In genomic region chr16:31606389-31607177, GRCm38 (mm10) we compare ENCODE assay signal across 8 mouse cellular contexts. TPM values are rescaled to one million over a fixed set of nuclear protein-coding genes. Genes with fewer than 3 reads are reported as not detected.
DNase-seq lines count a peak whose midpoint lies in the region; ATAC-seq and TF ChIP-seq lines count a peak whose summit lies in the region.

No protein-coding gene starts in this region.

- no peak overlapping the region for H3K9ac ChIP-seq in liver, postnatal 0 days (replicated peaks)
- H3K9ac ChIP-seq in intestine, embryonic 14.5 days (ENCODE audit: low read length) = no peak overlapping the region
- H3K9ac ChIP-seq in forebrain, postnatal 0 days = no peak overlapping the region

- H3K4me1 ChIP-seq in liver, postnatal 0 days (ENCODE audit: insufficient read depth) = peaks cover 11% of the 10 kb centered on the region; the same call in 1 of the 2 replicates
- peaks cover 11% of the 10 kb centered on the region for H3K4me1 ChIP-seq in intestine, embryonic 14.5 days (replicated peaks; ENCODE audit: control insufficient read depth, insufficient read depth, low read length)
- no peaks in the 10 kb centered on the region for H3K4me1 ChIP-seq in forebrain, postnatal 0 days (ENCODE audit: insufficient read depth)

- no peak for ATAC-seq in liver, postnatal 0 days
- ATAC-seq in intestine, embryonic 14.5 days (replicated peaks; ENCODE audit: low FRiP score, low TSS enrichment, low read depth) = no peak
- no peak for ATAC-seq in forebrain, postnatal 0 days

- TF ChIP-seq CTCF in liver, postnatal 0 days (IDR thresholded peaks at IDR 0.05; ENCODE audit: low read depth) = no peak
- TF ChIP-seq CTCF in forebrain, postnatal 0 days (IDR thresholded peaks at IDR 0.05; ENCODE audit: low read depth) = no peak

- no peaks in the 10 kb centered on the region for H3K36me3 ChIP-seq in liver, postnatal 0 days (replicated peaks; ENCODE audit: insufficient read depth, low read length)
- no peaks in the 10 kb centered on the region for H3K36me3 ChIP-seq in intestine, embryonic 14.5 days (ENCODE audit: control insufficient read depth, insufficient read depth, low read length)
- no peaks in the 10 kb centered on the region for H3K36me3 ChIP-seq in myocyte (ENCODE audit: control insufficient read depth, insufficient read depth)
- no peaks in the 10 kb centered on the region for H3K36me3 ChIP-seq in forebrain, postnatal 0 days (ENCODE audit: insufficient read depth)

- WGBS in liver, postnatal 0 days (ENCODE audit: insufficient replicate concordance) = 66% methylated on average over 11 of the region's 11 CpGs
- WGBS in intestine, embryonic 14.5 days = 43% methylated on average over 11 of the region's 11 CpGs
- WGBS in forebrain, postnatal 0 days = 86% methylated on average over 11 of the region's 11 CpGs

- TF ChIP-seq EP300 in liver, postnatal 0 days (IDR thresholded peaks at IDR 0.05; ENCODE audit: low read depth) = no peak

- H3K9me3 ChIP-seq in liver, postnatal 0 days (ENCODE audit: low read length) = no peaks in the 10 kb centered on the region
- H3K9me3 ChIP-seq in intestine, embryonic 14.5 days (ENCODE audit: control insufficient read depth, low read length) = no peaks in the 10 kb centered on the region
- no peaks in the 10 kb centered on the region for H3K9me3 ChIP-seq in forebrain, postnatal 0 days (ENCODE audit: low read length)

- no peak overlapping the region for H3ac ChIP-seq in myocyte (ENCODE audit: control insufficient read depth, insufficient read length)

- TF ChIP-seq POLR2A in myocyte (IDR thresholded peaks at IDR 0.05; ENCODE audit: insufficient read length, low read depth) = no peak

- no peaks in the 10 kb centered on the region for H3K79me2 ChIP-seq in myocyte (ENCODE audit: control insufficient read depth, insufficient read depth)

- no peak overlapping the region for H3K27ac ChIP-seq in liver, postnatal 0 days (ENCODE audit: low read depth)
- peak overlapping the region; percentile 17; the same call in 1 of the 2 replicates for H3K27ac ChIP-seq in intestine, embryonic 14.5 days (ENCODE audit: low read depth)
- no peak overlapping the region for H3K27ac ChIP-seq in forebrain, postnatal 0 days (ENCODE audit: low read depth, low read length)

- no peaks in the 10 kb centered on the region for H3K27me3 ChIP-seq in liver, postnatal 0 days (ENCODE audit: insufficient read depth, low read length)
- H3K27me3 ChIP-seq in intestine, embryonic 14.5 days (replicated peaks; ENCODE audit: control insufficient read depth, insufficient read depth, low read length) = no peaks in the 10 kb centered on the region
- H3K27me3 ChIP-seq in myocyte (ENCODE audit: control insufficient read depth, insufficient read depth, insufficient read length) = no peaks in the 10 kb centered on the region
- no peaks in the 10 kb centered on the region for H3K27me3 ChIP-seq in forebrain, postnatal 0 days (ENCODE audit: insufficient read depth, low read length)

- no peak overlapping the region for H3K4me3 ChIP-seq in liver, postnatal 0 days (ENCODE audit: low read depth, low read length)
- H3K4me3 ChIP-seq in intestine, embryonic 14.5 days (ENCODE audit: low read depth, low read length) = no peak overlapping the region
- no peak overlapping the region for H3K4me3 ChIP-seq in myocyte
- H3K4me3 ChIP-seq in forebrain, postnatal 0 days (ENCODE audit: low read depth, low read length) = no peak overlapping the region

- DNase-seq in liver = peak; percentile 67
- no peak for DNase-seq in liver, postnatal 0 days
- peak; percentile 53 for DNase-seq in gastrocnemius, postnatal 10 days
- no peak for DNase-seq in intestine, embryonic 14.5 days (ENCODE audit: low spot score)
- no peak for DNase-seq in left cerebral cortex, adult 8-10 months (ENCODE audit: low spot score in 2 of 2)
- no peak for DNase-seq in forebrain, postnatal 0 days
- DNase-seq in embryo, embryonic 10 days (ENCODE audit: low spot score) = no peak

- H3K4me2 ChIP-seq in liver, postnatal 0 days (ENCODE audit: low read depth, low read length) = no peak overlapping the region
- H3K4me2 ChIP-seq in intestine, embryonic 14.5 days (ENCODE audit: low read length) = no peak overlapping the region
- H3K4me2 ChIP-seq in myocyte (ENCODE audit: low read depth) = peak overlapping the region; percentile 68
- H3K4me2 ChIP-seq in forebrain, postnatal 0 days (ENCODE audit: low read depth) = no peak overlapping the region

TF ChIP-seq in myocyte, 11 proteins besides CTCF, POLR2A, EP300 and RAD21:
- TF ChIP-seq MYOD1 (IDR thresholded peaks at IDR 0.05; ENCODE audit: control insufficient read depth in 1 of 3, insufficient read length in 2 of 3, low read depth in 2 of 3) (peak; percentile 94 to 97 (median 96)), TCF3 (IDR thresholded peaks at IDR 0.05; ENCODE audit: insufficient read length, low read depth) (peak; percentile 68), POLR2AphosphoS2 (IDR thresholded peaks at IDR 0.05; ENCODE audit: insufficient read length, low read depth) (no peak), E2F4 (IDR thresholded peaks at IDR 0.05; ENCODE audit: insufficient read depth) (no peak), MYOG (IDR thresholded peaks at IDR 0.05; ENCODE audit: control insufficient read depth in 1 of 3, insufficient read depth in 1 of 3, insufficient read length in 2 of 3, low read depth in 2 of 3) (peak; percentile 70 to 88 (median 78)), TCF12 (IDR thresholded peaks at IDR 0.05; ENCODE audit: insufficient read depth, poor library complexity, severe bottlenecking) (peak; percentile 71)

RNA-seq across cellular contexts. Expression of gene Dlg1, which starts 56.7 kb away (rescaled TPM):
- 4.5 and 5.6 TPM in 2 replicates for polyA plus RNA-seq in liver, postnatal 0 days (2015; fragmentation: Nextera tagmentation; extraction: Ambion mirVana)
- 10 to 100 TPM; 33.1 to 39.4 TPM for total RNA-seq in gastrocnemius, postnatal 10 days (2021)
- 28.5 and 31.1 TPM in 2 replicates for polyA plus RNA-seq in intestine, embryonic 14.5 days (2014; fragmentation: Nextera tagmentation; extraction: Ambion mirVana)
- 23.2 TPM for polyA plus RNA-seq in myocyte (2012; fragmentation: generic; extraction: Trizol)
- 100 to 1,000 TPM; 171 to 183 (median 176) TPM for total RNA-seq in left cerebral cortex, adult 8-10 months (2022)
- total RNA-seq in forebrain, postnatal 0 days (2014; rRNA removed) = 27.7 and 37.7 TPM in 2 replicates
- 6.6 and 11.3 TPM in 2 replicates for polyA plus RNA-seq in forebrain, postnatal 0 days (2015; fragmentation: Nextera tagmentation; extraction: Ambion mirVana)

Comparison
In these comparisons a context has a peak if more than half of its experiments do, and no peak if none do; other contexts are left out.
1. DNase-seq: peak in liver (single experiment) and gastrocnemius, postnatal 10 days (single experiment); none in liver, postnatal 0 days (single experiment), intestine, embryonic 14.5 days (single experiment), left cerebral cortex, adult 8-10 months (0 of 2), forebrain, postnatal 0 days (single experiment) and embryo, embryonic 10 days (single experiment).